Mouse (Mus musculus) sigmoid colon, adult 10 weeks (tissue): Measurements from ENCODE around the gene Rnls. TPM values are rescaled to one million over a fixed set of nuclear protein-coding genes. Genes with fewer than 3 reads are reported as not detected.

Experiments used
- polyA plus RNA-seq: library from polyadenylated mRNA; stranded (reverse); fragments of 350-450 nt; fragmentation: Illumina TruSeq; extraction: RNeasy Lipid Tissue Mini Kit (QIAGEN cat#74804); gene quantifications from one replicate; pipeline ENCODE4 v1.2.3, GENCODE M21; 2014; ENCODE audit warnings: low read depth, low replicate concordance

The Rnls gene
- 2.1 TPM for polyA plus RNA-seq

DNA sequence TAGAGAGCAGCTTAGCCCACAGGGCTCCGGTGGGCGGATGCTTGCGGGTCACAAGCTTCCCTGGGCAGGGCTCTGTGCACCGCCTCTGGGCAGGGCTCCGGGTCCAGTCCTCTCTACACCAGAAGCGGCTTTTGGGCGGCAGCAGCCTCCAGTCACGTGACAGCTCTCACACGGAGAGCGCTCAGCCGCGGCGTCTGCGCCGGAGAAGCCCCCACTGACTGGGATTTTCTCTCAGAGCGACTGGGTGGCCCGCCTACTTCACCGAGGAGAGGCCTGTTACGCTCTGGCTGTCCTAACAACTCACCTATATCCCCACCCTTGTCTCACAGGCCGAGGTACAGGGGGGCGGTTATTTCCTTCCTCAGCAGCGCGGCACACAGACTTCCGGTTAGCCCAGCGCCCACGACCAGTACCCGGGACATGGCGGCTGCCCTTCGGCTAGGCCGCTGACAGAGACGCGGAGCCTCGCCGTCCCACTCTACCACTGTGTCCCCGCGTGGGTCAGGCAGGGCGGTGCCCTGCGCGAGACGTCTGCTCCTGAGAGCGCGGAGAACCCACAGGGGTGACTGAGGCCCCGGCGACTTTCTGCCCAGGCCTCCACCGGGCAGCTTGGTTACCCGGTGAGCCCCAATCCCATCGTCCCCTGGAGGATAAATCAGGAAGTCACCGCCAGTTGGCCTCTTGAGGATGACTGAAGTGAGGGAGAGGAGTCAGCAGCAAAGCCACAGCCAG is at the start of gene Rnls:
Gene Rnls, minus strand, starts transcription at position 645 of the 732 bp plus-strand sequence.

Other genes starting within 250 kb of the Rnls start
- gene Lipo4, start 125.5 kb upstream of the Rnls start, polyA plus RNA-seq, result not detected
- not detected for gene Gm8978, start 233.0 kb upstream of the Rnls start, polyA plus RNA-seq